Mouse (Mus musculus) MEL (cell line): ENCODE results near the gene Kcne4. TPM values are rescaled to one million over a fixed set of nuclear protein-coding genes. Genes with fewer than 3 reads are reported as not detected.
A peak's percentile ranks its signal among the peaks of the same experiment; 100 is the strongest.

Experiments
- DNase-seq: peaks from one replicate; pipeline ENCODE4 v3.0.0; 2011; ENCODE audit warnings: low read depth, low spot score
- H3K27ac ChIP-seq: 2 replicates; pipeline ENCODE4 v1.5.1; 2012; ENCODE audit warnings: low read depth, mild to moderate bottlenecking, control low read depth, low read length, moderate library complexity; ENCODE audit not compliant: control insufficient read depth
- H3K27me3 ChIP-seq, 2 experiments: fragments of 150-350 bp in 1 of 2; sonication (generic) in 1 of 2; 2 replicates each; pipeline ENCODE4 v1.6.1; 2012; ENCODE audit warnings: low read length in 2 of 2, mild to moderate bottlenecking in 2 of 2, improper control_type of control experiment in 1 of 2, moderate library complexity in 1 of 2; ENCODE audit not compliant: insufficient read depth in 2 of 2, control insufficient read depth in 1 of 2
- H3K36me3 ChIP-seq, 2 experiments: 2 replicates each; pipeline ENCODE4 v1.6.1; 2012 to 2014; ENCODE audit warnings: low read length in 2 of 2, improper control_type of control experiment in 1 of 2, inconsistent platforms in 1 of 2, mild to moderate bottlenecking in 1 of 2; ENCODE audit not compliant: insufficient read depth in 2 of 2, control insufficient read depth in 1 of 2
- H3K4me1 ChIP-seq, 2 experiments: fragments of 150-350 bp in 1 of 2; sonication (generic) in 1 of 2; 2 replicates each; pipeline ENCODE4 v1.6.1; 2012; ENCODE audit warnings: low read length in 2 of 2, improper control_type of control experiment in 1 of 2, mild to moderate bottlenecking in 1 of 2; ENCODE audit not compliant: insufficient read depth in 2 of 2, control insufficient read depth in 1 of 2
- H3K4me3 ChIP-seq, 2 experiments: fragments of 150-350 bp in 1 of 2; sonication (generic) in 1 of 2; 2 replicates each; pipeline ENCODE4 v1.5.1; 2012; ENCODE audit warnings: low read depth in 2 of 2, low read length in 2 of 2, mild to moderate bottlenecking in 2 of 2, moderate library complexity in 2 of 2, control low read depth in 1 of 2, improper control_type of control experiment in 1 of 2; ENCODE audit not compliant: control insufficient read depth in 1 of 2, insufficient read depth in 1 of 2
- H3K79me2 ChIP-seq: 2 replicates; pipeline ENCODE4 v1.6.1; 2012; ENCODE audit warnings: mild to moderate bottlenecking, low read length, moderate library complexity; ENCODE audit not compliant: control insufficient read depth, poor library complexity, insufficient read depth
- H3K9ac ChIP-seq: 2 replicates; pipeline ENCODE4 v1.6.1; 2012; ENCODE audit warnings: low read depth, mild to moderate bottlenecking, control low read depth, low read length, moderate library complexity; ENCODE audit not compliant: control insufficient read depth, poor library complexity, severe bottlenecking
- H3K9me3 ChIP-seq: fragments of 150-350 bp; sonication (generic); replicated peaks from 2 replicates; pipeline ENCODE4 v1.6.1; 2012; ENCODE audit warnings: mild to moderate bottlenecking, low read length, improper control_type of control experiment, moderate library complexity; ENCODE audit not compliant: insufficient read depth
- E2F4 ChIP-seq: IDR thresholded peaks from 2 replicates; pipeline ENCODE4 v1.6.1; 2011; ENCODE audit warnings: low read depth, low read length, improper control_type of control experiment, borderline replicate concordance
- ELF1 ChIP-seq: IDR thresholded peaks from 2 replicates; pipeline ENCODE4 v1.6.1; 2014; ENCODE audit warnings: low read depth, mild to moderate bottlenecking, inconsistent platforms, low read length, improper control_type of control experiment, moderate library complexity
- EP300 ChIP-seq, 2 experiments: IDR thresholded peaks; 2 replicates each; pipeline ENCODE4 v1.6.1; 2011; ENCODE audit warnings: improper control_type of control experiment in 2 of 2, low read length in 2 of 2, low read depth in 1 of 2, mild to moderate bottlenecking in 1 of 2
- GABPA ChIP-seq: IDR thresholded peaks from 2 replicates; pipeline ENCODE4 v1.6.1; 2012; ENCODE audit warnings: low read depth, mild to moderate bottlenecking, inconsistent platforms, low read length, improper control_type of control experiment, moderate library complexity
- HCFC1 ChIP-seq: IDR thresholded peaks from 2 replicates; pipeline ENCODE4 v1.6.1; 2012; ENCODE audit warnings: low read depth, mild to moderate bottlenecking, inconsistent platforms, low read length, improper control_type of control experiment, moderate library complexity
- KAT2A ChIP-seq: conservative IDR thresholded peaks from 2 replicates; pipeline ENCODE4 v1.6.1; 2012; ENCODE audit warnings: low read depth, low read length, improper control_type of control experiment, inconsistent platforms
- MAX ChIP-seq: IDR thresholded peaks from 2 replicates; pipeline ENCODE4 v1.6.1; 2011; ENCODE audit warnings: low read length, improper control_type of control experiment
- MAZ ChIP-seq: IDR thresholded peaks from 2 replicates; pipeline ENCODE4 v1.6.1; 2012; ENCODE audit warnings: low read depth, mild to moderate bottlenecking, inconsistent platforms, low read length, improper control_type of control experiment
- MXI1 ChIP-seq: IDR thresholded peaks from 2 replicates; pipeline ENCODE4 v1.6.1; 2011; ENCODE audit warnings: mild to moderate bottlenecking, low read depth, low read length, improper control_type of control experiment
- NRF1 ChIP-seq: IDR thresholded peaks from 2 replicates; pipeline ENCODE4 v1.6.1; 2014; ENCODE audit warnings: low read depth, mild to moderate bottlenecking, inconsistent platforms, low read length, improper control_type of control experiment, moderate library complexity; ENCODE audit not compliant: poor library complexity, insufficient read depth, severe bottlenecking
- POLR2AphosphoS2 ChIP-seq: IDR thresholded peaks from 2 replicates; pipeline ENCODE4 v1.6.1; 2011; ENCODE audit warnings: low read length, improper control_type of control experiment
- POLR2AphosphoS5 ChIP-seq: IDR thresholded peaks from 2 replicates; pipeline ENCODE4 v1.6.1; 2012; ENCODE audit warnings: low read depth, borderline replicate concordance, mild to moderate bottlenecking, inconsistent platforms, low read length, moderate library complexity, mixed read lengths
- RCOR1 ChIP-seq: IDR thresholded peaks from 2 replicates; pipeline ENCODE4 v1.6.1; 2012; ENCODE audit warnings: low read depth, mild to moderate bottlenecking, inconsistent platforms, low read length, improper control_type of control experiment
- TAL1 ChIP-seq: IDR thresholded peaks from 2 replicates; pipeline ENCODE4 v1.6.1; 2012; ENCODE audit warnings: mild to moderate bottlenecking, inconsistent platforms, low read length, moderate library complexity, mixed read lengths
- TBP ChIP-seq: IDR thresholded peaks from 2 replicates; pipeline ENCODE4 v1.8.0; 2011; ENCODE audit warnings: low read depth, low read length, improper control_type of control experiment
- TCF12 ChIP-seq: IDR thresholded peaks from 2 replicates; pipeline ENCODE4 v1.6.1; 2014; ENCODE audit warnings: low read depth, mild to moderate bottlenecking, inconsistent platforms, low read length, improper control_type of control experiment, moderate library complexity
- USF1 ChIP-seq: IDR thresholded peaks from 2 replicates; pipeline ENCODE4 v1.6.1; 2014; ENCODE audit warnings: low read depth, mild to moderate bottlenecking, inconsistent platforms, low read length, improper control_type of control experiment, moderate library complexity
- USF2 ChIP-seq, 2 experiments: IDR thresholded peaks; 2 replicates each; pipeline ENCODE4 v1.6.1; 2011 to 2012; ENCODE audit warnings: improper control_type of control experiment in 2 of 2, low read length in 2 of 2, borderline replicate concordance in 1 of 2, inconsistent platforms in 1 of 2, low read depth in 1 of 2, mild to moderate bottlenecking in 1 of 2; ENCODE audit not compliant: insufficient read depth in 1 of 2
- ZKSCAN1 ChIP-seq: IDR thresholded peaks from 2 replicates; pipeline ENCODE4 v1.6.1; 2012; ENCODE audit warnings: low read depth, mild to moderate bottlenecking, inconsistent platforms, low read length, improper control_type of control experiment, moderate library complexity
- ZMIZ1 ChIP-seq: IDR thresholded peaks from 2 replicates; pipeline ENCODE4 v1.6.1; 2012; ENCODE audit warnings: low read depth, mild to moderate bottlenecking, inconsistent platforms, low read length, improper control_type of control experiment, moderate library complexity
- polyA plus RNA-seq, 2 experiments: library from polyadenylated mRNA; stranded (reverse) in 1 of 2; unstranded in 1 of 2; fragments of >175 nt in 1 of 2; fragments of >200 nt in 1 of 2; gene quantifications; 2 replicates each; pipeline versions ENCODE4 v1.2.1 to v1.2.4; 2012; ENCODE audit warnings: low replicate concordance in 2 of 2, low read depth in 1 of 2; ENCODE audit not compliant: insufficient read length in 2 of 2, insufficient read depth in 1 of 2, missing spikeins in 1 of 2
- total RNA-seq: library from RNA; depleted of rRNA; stranded (reverse); fragments of 300-350 nt; gene quantifications from 2 replicates; pipeline ENCODE4 v1.2.3, GENCODE M21; 2012

Gene Kcne4
- total and polyA plus RNA-seq, 3 experiments: not detected

DNA sequence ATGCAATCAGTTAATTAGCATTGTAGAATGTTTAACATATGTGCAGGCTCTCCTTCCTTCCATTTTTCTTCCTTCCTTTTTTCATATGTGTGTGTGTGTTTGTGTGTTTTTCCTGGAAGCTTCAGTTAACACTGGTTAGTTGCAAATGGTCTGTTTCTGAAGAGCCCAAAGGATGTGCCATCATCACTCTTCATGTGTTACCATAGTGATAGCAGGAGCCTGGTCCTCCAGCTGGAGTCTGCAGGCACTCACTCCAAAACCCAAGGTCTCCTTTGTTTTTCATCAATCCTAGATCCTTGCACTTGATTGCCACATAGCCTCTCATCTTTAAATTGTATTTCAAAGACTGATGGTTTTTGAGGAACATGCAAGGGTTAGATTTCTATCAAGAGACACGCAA is 29.1 kb downstream of the Kcne4 start:
- no peaks in the 10 kb centered on the region for H3K9me3 ChIP-seq
- H3K4me3 ChIP-seq: no peak overlapping the region
- no peak for DNase-seq
- H3K27me3 ChIP-seq: no peaks in the 10 kb centered on the region
- H3K36me3 ChIP-seq: no peaks in the 10 kb centered on the region
- no peaks in the 10 kb centered on the region for H3K4me1 ChIP-seq
- H3K9ac ChIP-seq: no peak overlapping the region
- H3K79me2 ChIP-seq: no peaks in the 10 kb centered on the region
- TF ChIP-seq KAT2A: no peak
- no peak for TF ChIP-seq TBP
- TF ChIP-seq USF1: no peak
- no peak for TF ChIP-seq ZKSCAN1
- no peak for TF ChIP-seq HCFC1
- TF ChIP-seq MAX: no peak
- no peak for TF ChIP-seq ZMIZ1
- TF ChIP-seq TAL1: no peak
- TF ChIP-seq POLR2AphosphoS5: no peak
- no peak for TF ChIP-seq E2F4
- TF ChIP-seq TCF12: no peak
- no peak for TF ChIP-seq MAZ
- TF ChIP-seq MXI1: no peak
- no peak for TF ChIP-seq POLR2AphosphoS2
- no peak for TF ChIP-seq ELF1
- TF ChIP-seq GABPA: no peak
- H3K27ac ChIP-seq: no peak overlapping the region

DNA sequence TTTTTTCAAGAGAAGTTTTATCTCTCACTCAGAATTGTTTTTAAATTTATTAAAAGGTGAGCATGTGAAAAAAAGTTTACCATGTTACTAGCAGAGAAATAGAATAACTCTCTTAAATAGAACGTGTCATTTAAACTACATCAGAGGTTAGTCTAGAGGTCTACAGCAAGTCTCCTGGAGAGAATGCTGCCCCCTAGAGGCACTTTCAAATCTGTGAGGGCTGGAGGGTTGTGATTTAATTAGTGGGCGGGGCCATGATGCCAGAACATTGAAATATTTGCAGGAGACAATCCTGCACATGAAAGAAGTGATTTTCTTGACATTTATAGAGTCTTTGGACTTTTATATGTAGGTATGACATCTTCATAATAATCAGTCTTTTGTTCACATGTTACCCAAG is 29.9 kb downstream of the Kcne4 start:
- no peak overlapping the region for H3K27ac ChIP-seq
- TF ChIP-seq MXI1: no peak
- TF ChIP-seq EP300 (IDR thresholded peaks at IDR 0.05; ENCODE audit: low read depth in 1 of 2, low read length in 2 of 2): no peak
- no peak for TF ChIP-seq TBP
- TF ChIP-seq TAL1: no peak
- no peak for TF ChIP-seq RCOR1
- no peak for TF ChIP-seq NRF1
- no peak for TF ChIP-seq KAT2A
- no peak for TF ChIP-seq USF2 (IDR thresholded peaks at IDR 0.05; ENCODE audit: borderline replicate concordance in 1 of 2, insufficient read depth in 1 of 2, low read depth in 1 of 2, low read length in 2 of 2)
- TF ChIP-seq POLR2AphosphoS2: no peak
- no peak for TF ChIP-seq ELF1
- no peaks in the 10 kb centered on the region for H3K9me3 ChIP-seq
- H3K79me2 ChIP-seq: no peaks in the 10 kb centered on the region
- no peak overlapping the region for H3K4me3 ChIP-seq
- H3K9ac ChIP-seq: no peak overlapping the region
- no peaks in the 10 kb centered on the region for H3K27me3 ChIP-seq
- no peaks in the 10 kb centered on the region for H3K36me3 ChIP-seq
- no peaks in the 10 kb centered on the region for H3K4me1 ChIP-seq
- DNase-seq: peak; percentile 11
